Mouse (Mus musculus) naive thymus-derived CD4-positive, alpha-beta T cell, adult 2 months (primary cell): ENCODE measurements around the gene Rarg.
"Not testable (repeated sequence)": the region's sequence is repeated elsewhere in the genome, so short reads cannot be mapped to it uniquely, and the experiment has no call there.

Experiments used
- DNase-seq: peaks from one replicate; pipeline ENCODE4 v3.0.0-alpha.2; 2011; ENCODE audit warnings: low read depth

The Rarg gene

GRCm38 (mm10) chr15:102238543-102239259 is 18.6 kb downstream of the Rarg start:
- no peak for DNase-seq

GRCm38 (mm10) chr15:102235371-102236027 is 21.8 kb downstream of the Rarg start:
- no peak for DNase-seq

- DNase-seq = no peak
Measured at GRCm38 (mm10) chr15:102233896-102234295, 23.4 kb downstream of the Rarg start.

GRCm38 (mm10) chr15:102232764-102233163 is 24.6 kb downstream of the Rarg start:
- DNase-seq = no peak

- DNase-seq = peak; percentile 69
Measured at GRCm38 (mm10) chr15:102231748-102232147, 25.6 kb downstream of the Rarg start, which contains the start of gene Itgb7. TSS of gene Itgb7 (minus strand) at chr15:102231944.

DNA sequence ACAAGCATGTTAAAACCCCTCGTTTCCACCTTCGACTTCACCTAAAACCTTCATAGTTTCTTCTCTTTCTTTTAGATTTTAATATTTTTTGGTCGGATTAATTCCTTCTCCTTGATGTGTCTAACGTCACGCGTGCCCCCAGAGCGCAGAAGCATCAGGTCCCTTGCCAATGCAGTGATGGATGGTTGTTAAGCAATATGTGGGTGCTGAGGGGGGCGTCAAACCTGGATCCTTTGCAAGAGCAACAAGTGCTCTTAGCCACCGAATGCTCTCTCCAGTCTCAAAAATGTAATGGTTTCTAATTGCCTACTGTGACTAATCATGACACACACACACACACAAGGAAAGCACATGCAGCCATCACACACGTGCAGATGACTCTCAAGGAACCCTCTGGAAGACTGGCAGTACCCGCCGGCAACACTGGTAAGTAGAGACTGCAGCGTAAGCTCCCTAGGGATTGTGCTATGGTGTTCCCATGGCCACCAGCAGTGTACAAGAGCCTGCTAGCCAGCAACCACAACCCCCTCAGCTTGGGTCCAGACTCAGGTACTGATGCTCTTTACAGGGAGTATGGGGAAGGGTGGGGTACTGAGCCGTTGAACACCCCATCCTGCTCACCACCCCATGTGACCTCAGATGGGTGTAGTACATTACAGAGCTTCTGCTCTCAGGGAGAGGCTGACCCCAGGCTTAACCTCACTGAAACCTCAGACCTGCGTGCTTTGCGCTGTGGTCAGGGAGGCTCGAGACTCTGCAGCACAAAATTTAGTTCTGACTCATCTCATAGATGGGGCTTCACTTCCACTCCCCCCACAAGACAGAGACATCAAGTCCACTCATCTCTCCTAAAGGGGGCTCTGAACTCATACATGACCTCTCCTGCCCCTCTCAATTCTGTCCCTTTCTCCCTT is 26.7 kb downstream of the Rarg start:
- no peak for DNase-seq

GRCm38 (mm10) chr15:102225619-102226018 is 31.7 kb downstream of the Rarg start:
- DNase-seq = not testable (repeated sequence)

- DNase-seq = peak; percentile 86
Measured at GRCm38 (mm10) chr15:102224992-102225617, 32.2 kb downstream of the Rarg start.

DNA sequence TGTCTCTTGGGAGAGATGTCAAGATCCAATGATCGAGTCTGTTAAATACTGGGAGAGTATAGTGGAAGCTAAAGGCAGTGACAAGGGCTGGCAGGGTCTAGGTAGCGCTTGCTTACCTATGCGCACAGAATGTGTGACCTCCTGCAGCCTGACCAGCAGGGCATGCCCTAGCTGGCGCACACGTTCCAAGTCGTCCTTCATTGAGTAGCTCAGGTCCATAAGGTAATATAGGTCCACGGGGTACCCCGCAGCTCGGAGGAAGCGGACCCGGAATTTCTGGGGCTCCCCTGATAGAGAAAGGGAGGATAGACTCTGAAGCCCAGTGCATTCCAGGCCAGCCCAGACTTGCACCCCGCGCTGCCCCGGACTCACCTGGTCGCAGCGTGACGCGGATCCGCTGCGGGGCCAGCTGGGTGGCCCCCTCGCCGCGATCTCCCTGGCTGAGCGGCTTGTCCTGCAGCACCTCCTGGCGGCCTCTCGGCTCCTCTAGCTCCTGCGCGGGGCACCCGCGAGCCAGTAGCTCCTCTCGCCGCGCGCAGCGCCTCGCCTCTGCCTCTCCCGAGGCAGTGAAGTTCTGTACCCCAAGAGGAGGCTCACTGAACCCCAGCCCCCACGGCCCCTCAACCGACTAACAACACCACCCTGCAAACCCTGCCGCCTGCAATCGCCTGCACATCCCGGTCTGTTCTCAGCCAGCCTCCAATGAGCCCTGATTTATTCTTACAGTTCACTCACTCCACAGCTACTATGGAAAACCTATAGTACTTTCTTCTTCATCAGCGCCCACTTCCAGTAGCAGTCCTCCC is 32.9 kb downstream of the Rarg start:
- peak; percentile 81 for DNase-seq

GRCm38 (mm10) chr15:102222386-102222785 is 34.9 kb downstream of the Rarg start:
- DNase-seq = no peak

DNA sequence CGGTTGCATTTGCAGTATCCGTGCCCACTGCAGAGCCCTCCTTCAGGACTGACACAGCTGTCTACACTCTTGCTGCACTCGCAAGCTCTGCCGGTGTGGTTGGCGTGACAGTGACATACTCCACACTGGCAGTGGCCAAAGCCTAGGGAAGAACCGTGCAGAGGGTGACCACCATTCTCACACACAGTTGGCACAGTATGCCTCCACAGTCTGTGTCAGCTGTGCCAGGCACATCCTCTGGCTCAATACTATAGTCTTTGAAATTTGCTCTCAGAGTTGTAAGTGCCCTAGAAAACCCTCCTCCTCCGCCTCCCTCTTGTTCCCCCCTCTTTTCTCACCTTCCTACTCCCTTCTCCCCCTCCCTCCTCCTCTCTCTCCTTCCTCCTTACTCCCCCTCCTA is 40.0 kb downstream of the Rarg start:
- no peak for DNase-seq

DNA sequence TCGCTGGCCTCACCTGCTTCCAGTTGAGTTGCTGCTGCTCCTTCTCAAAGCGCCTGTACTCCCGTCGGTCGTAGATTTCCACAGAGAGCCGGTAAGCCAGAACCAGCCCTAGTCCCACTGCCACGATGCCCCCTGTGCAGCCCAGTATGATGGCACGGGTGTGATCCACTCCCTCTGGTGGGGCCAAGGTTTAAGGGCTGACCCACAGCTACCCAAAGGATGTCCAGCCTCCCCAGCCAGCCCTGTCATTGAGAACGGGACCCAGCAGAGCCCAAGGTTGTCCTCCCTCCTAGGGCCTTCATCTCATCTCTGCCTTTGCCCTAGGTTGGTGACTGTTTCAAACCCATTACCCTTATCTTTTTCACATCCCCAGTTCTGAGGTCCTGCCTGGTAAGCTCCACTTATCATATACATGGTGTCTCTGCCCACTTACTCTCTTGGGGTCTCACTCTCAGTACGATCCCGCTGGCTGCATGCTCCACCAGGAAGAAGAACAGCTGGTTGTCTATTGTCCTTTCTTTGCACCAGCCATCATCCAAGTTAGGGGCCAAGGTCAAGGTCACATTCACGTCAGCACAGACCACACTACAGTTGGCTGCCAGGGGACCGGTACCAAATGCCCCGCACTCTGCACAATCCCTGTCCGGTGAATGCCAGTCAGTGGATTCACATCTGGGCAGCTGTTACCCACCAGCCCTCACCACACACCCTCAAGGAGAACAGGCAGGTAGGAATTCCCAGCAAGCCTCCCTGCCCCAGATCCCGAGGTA is 40.7 kb downstream of the Rarg start:
- no peak for DNase-seq

DNA sequence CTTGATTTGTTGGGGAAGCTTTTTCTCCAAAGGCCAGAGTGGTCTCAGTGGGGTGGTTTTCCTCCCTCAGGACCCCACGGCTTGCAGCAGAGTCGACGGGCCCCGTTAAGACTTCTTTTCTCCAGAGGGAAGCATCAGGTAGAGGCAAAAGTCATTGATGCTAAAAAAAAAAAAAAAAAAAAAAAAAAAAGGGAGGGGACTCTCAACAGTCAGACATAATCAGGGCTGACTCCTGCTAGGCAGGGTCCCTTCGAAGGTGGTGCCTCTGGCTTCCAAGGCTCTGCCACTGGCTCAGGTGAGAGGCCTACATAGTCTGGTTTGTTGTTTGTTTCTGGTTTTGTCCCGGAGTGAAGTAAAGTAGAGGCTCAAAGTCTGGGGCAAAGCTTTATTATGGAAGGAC is 41.7 kb downstream of the Rarg start:
- no peak for DNase-seq

- DNase-seq = no peak
Measured at GRCm38 (mm10) chr15:102214132-102214531, 43.2 kb downstream of the Rarg start.

DNA sequence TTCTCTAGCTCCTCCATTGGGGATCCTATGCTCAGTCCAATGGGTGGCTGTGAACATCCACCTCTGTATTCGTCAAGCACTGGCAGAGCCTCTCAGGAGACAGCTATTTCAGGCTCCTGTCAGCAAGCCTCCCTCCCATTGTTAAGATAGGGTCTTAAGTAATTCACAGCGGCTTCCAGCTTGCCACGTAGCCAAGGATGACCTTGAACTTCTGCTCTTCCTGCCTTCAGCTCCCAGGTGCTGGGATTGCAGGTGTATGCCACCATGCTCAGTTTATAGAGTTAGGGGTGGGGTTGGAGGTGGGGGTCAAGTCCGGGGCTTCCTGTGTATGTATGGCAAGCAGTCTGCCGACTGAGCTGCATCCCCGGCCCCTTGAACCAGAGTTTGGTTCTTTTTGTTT is 45.4 kb downstream of the Rarg start:
- DNase-seq = no peak

DNA sequence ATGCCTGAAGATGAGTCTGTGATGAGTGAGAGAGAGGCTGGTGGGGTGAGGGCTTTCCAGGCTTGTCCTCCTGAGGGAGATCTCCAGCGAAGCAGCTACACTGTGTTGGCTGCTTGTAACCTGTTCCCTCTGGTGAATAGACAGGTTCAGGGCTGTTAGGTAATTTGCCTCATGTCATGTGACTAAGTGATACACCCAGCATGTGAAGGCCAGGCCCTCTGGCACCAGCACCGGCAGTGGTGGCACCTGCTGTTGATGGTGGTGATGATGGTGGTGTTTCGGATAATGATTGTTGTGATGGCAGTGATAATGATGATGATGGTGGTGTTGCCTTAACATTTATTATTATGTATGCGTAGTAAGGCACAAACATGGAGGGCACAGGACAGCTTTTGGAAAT is 46.5 kb downstream of the Rarg start:
- DNase-seq = no peak

DNA sequence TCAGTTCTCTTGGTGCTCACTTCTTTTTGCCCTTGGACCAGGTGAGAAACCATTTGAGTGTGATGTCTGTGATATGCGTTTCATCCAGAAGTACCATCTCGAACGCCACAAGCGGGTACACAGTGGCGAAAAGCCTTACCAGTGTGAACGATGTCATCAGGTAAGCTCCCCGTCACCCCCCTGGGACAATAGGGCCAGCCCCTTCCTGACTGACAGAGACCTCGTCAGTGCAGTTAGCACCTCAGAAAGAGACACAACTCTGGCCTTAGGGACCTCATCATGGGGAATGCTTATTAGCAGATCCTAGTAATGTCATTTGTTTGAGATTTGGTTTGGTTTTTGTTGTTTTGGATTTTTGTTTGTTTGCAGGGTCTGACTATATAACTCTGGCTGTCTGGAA is 48.2 kb downstream of the Rarg start:
- DNase-seq = no peak

GRCm38 (mm10) chr15:102208092-102208561 is 49.2 kb downstream of the Rarg start:
- DNase-seq = peak; percentile 54

DNA sequence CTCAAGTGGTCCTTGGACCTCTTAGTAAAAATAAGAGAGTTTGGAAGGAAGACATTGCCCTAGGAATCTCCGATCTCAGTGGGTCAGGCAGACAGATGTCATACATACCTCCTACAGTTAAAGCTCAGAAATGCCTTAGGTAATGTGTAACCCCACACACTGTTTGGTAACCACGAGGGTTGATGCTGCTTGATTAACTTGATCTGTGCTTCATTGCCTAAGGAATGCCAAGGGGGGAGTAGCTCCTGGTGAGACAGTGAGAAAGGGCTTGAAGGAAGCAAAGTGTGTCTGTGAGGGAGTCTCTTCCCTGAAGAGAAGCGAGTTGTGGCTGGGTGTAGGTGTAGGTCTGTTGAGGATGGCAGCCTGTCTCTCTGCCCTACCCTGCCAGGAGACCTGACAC is 50.0 kb downstream of the Rarg start:
- no peak for DNase-seq

- peak; percentile 75 for DNase-seq
Measured at GRCm38 (mm10) chr15:102205779-102206178, 51.5 kb downstream of the Rarg start.
